Mouse (Mus musculus) kidney, embryonic 16.5 days (tissue): ENCODE results near the gene Cul4b. TPM values are rescaled to one million over a fixed set of nuclear protein-coding genes. Genes with fewer than 3 reads are reported as not detected.

ENCODE experiments used
- ATAC-seq: fragments of 200-750 bp; cut with Nextera tagmentation; 2 replicates; pipeline ENCODE4 v1.8.0; 2017; ENCODE audit warnings: moderate TSS enrichment; ENCODE audit not compliant: low FRiP score, low TSS enrichment
- H3K27ac ChIP-seq: fragments of 300-500 bp; sonication (generic); 2 replicates; pipeline ENCODE4 v1.5.1; 2014; ENCODE audit warnings: low read length
- H3K27me3 ChIP-seq: fragments of 300-500 bp; sonication (generic); 2 replicates; pipeline ENCODE4 v1.6.1; 2014; ENCODE audit warnings: low read length, control low read depth, mixed read lengths; ENCODE audit not compliant: insufficient read depth
- H3K36me3 ChIP-seq: fragments of 300-500 bp; sonication (generic); 2 replicates; pipeline ENCODE4 v1.6.1; 2014; ENCODE audit warnings: low read length, control low read depth, mixed read lengths; ENCODE audit not compliant: insufficient read depth
- H3K4me1 ChIP-seq: fragments of 300-500 bp; sonication (generic); 2 replicates; pipeline ENCODE4 v1.6.1; 2014; ENCODE audit warnings: low read length, control low read depth, mixed read lengths; ENCODE audit not compliant: insufficient read depth
- H3K4me2 ChIP-seq: fragments of 300-500 bp; sonication (generic); replicated peaks from 2 replicates; pipeline ENCODE4 v1.6.1; 2014; ENCODE audit warnings: low read depth, low read length
- H3K4me3 ChIP-seq: fragments of 300-500 bp; sonication (generic); 2 replicates; pipeline ENCODE4 v1.5.1; 2014; ENCODE audit warnings: mild to moderate bottlenecking, low read length
- H3K9ac ChIP-seq: fragments of 300-500 bp; sonication (generic); replicated peaks from 2 replicates; pipeline ENCODE4 v1.6.1; 2014; ENCODE audit warnings: low read length
- H3K9me3 ChIP-seq: fragments of 300-500 bp; sonication (generic); 2 replicates; pipeline ENCODE4 v1.6.1; 2016; ENCODE audit warnings: low read length, control low read depth
- WGBS: fragments of 180-500 bp; shearing (Covaris S2); extraction: QIAGEN DNeasy Blood & Tissue Kit; methylation state at CpG from one replicate; pipeline ENCODE4 v1.1.7; 2014; 5-methylcytosine and 5-hydroxymethylcytosine counted together
- polyA plus RNA-seq: library from polyadenylated mRNA; unstranded; fragments of >200 nt; fragmentation: Nextera tagmentation; extraction: Ambion mirVana; gene quantifications from 2 replicates; pipeline ENCODE4 v1.2.1, GENCODE M21; 2015

Cul4b gene
- polyA plus RNA-seq: 29.1 and 31.3 TPM in 2 replicates

DNA sequence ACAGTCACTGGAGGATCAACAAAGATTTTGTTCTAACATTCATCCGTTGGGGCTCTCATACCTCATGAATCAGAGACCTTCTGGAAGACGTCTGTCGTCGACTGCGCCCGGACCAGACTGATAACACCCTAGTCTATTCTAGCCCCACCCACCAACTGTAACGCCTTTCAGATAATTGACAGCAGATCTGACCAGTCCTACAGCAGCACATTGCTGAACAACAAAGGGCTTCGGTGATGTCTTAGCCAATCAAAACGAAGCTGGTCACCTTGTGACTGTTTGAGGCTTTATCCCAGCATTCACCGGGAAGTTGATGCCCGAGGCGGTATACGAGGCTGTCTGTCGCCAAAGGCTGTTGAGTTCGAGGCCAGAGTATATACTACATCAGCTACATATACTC is at the start of gene Cul4b:
TSS of gene Cul4b (minus strand) at position 119 of the 400 bp plus-strand sequence.
- no peaks in the 10 kb centered on the region for H3K9me3 ChIP-seq
- ATAC-seq: no peak
- WGBS: 86% methylated on average over 15 of the region's 15 CpGs
- no peak within 1 kb of the TSS for H3K4me2 ChIP-seq
- H3K27me3 ChIP-seq: no peaks in the 10 kb centered on the region
- no peak within 1 kb of the TSS for H3K9ac ChIP-seq
- no peak within 1 kb of the TSS for H3K27ac ChIP-seq
- no peak within 1 kb of the TSS for H3K4me3 ChIP-seq
- no peaks in the 10 kb centered on the region for H3K4me1 ChIP-seq
- no peaks in the 10 kb centered on the region for H3K36me3 ChIP-seq

DNA sequence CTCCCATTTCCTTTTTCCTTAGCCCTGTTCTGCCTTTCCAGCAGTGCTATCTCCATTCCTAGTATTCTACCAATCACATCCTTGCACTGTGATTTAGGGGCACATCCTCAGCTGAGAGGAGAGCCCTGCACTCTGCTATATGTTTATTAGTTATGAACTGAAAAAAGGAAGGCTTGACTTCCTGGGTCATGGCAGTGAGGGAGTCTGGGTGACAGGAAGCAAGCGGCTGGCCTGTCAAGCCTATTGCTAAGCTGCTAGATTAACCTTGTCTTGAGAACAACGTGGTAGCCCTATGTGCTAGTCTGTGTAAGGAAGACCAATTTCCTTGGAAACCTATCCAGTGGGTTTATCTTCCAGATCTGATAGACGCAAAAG is 25.0 kb upstream of the Cul4b start:
- Histone ChIP-seq H3K27ac (peak overlapping the region; percentile 88), H3K36me3 (0 out of 2 replicates have a peak, but pooled peaks cover 2% of the 10 kb centered on the region), H3K4me1 (no peaks in the 10 kb centered on the region), H3K9me3 (no peaks in the 10 kb centered on the region), H3K9ac (peak overlapping the region; percentile 66), H3K27me3 (no peaks in the 10 kb centered on the region), H3K4me2 (peak overlapping the region; percentile 60), H3K4me3 (peak overlapping the region; percentile 59)
- peak; percentile 68 for ATAC-seq
- WGBS: 22% methylated on average over 3 of the region's 3 CpGs

DNA sequence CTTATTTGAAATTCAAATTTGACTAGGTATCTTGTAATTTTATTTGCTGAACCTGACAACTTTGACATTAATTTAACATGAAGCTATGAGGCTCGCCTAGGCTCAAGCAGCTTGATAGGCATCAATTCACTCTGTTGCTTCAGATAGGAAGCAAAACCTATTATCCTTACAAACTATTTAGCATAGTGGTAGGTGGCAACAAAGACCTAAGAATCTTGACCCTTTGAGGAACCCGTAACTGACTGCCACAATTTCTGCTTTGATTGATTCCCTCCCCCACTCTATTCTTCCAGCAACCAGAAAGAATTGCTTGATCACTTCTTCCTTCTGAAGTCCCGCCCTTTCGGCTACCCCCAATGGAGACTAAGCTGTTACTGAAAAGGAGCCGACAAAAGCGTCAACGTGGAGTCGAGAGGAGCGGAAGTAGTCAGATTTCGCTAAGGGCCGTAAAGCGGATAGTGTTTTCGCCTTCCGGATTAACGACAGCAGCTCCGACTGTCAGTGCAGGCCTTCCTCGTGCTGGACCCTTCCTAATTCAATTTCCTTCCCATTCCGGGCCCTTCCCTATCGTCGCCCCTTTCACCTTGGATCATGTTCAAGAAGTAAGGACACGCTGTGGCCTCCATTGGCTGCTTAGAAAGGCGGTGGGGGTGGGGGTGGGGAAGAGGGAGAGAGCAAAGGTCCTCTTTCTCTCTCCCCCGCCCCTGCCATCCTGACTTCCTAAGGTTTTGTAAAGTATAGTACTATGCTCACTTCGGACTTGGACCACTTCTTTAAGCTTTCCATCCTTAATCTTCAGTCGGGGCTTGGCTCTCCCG is 24.4 kb upstream of the Cul4b start, which contains the start of gene Mcts1:
TSS of gene Mcts1 (plus strand) at position 402 of the 818 bp plus-strand sequence.
- peak within 1 kb of the TSS; percentile 66 for H3K9ac ChIP-seq

DNA sequence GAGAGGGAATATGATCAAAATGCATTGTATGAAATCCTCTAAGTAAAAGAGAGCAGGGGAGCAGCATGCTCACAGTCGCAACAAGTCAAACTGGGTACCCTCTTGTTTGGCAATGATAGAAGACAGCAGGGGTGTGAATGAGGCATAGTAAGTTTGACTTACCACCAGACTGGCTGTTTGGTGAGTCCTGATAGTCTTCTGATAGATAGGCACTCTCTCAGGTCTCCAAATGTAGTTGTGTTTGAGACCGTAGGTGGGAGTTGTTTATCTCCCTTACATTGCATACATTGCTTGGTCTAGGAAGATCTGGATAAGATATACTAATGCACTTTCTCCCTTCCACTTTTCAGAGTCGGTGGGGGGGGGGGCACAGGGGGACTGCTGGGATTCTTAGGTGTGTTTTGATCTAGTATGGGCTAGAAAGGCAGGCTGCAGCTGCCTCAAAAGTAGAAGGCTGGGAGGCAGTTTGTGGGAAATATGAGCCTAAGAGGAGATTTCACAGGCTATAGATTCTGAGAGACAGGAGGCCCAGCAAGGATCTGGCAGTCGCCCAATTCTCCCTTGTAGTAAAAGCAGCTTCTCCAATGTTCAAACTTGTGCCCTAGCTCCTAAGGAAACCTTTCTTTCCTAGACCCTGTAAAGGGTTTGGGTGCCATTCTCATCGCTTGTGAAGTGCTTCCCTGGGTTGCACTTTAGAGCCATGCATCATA is 17.3 kb upstream of the Cul4b start:
- 52% methylated on average over 5 of the region's 5 CpGs for WGBS
- Histone ChIP-seq H3K27me3 (no peaks in the 10 kb centered on the region), H3K27ac (0 out of 2 replicates have a peak overlapping the region, but pooled peaks have one; percentile 46), H3K9ac (no peak overlapping the region), H3K4me2 (no peak overlapping the region), H3K36me3 (no peaks in the 10 kb centered on the region), H3K4me1 (no peaks in the 10 kb centered on the region; the same call in 1 of the 2 replicates), H3K9me3 (no peaks in the 10 kb centered on the region), H3K4me3 (no peak overlapping the region)
- ATAC-seq: no peak

More for the DNA sequence above, 24.4 kb upstream of the Cul4b start, which contains the start of gene Mcts1:
- H3K9me3 ChIP-seq: no peaks in the 10 kb centered on the region
- H3K27ac ChIP-seq: peak within 1 kb of the TSS; percentile 88
- 21% methylated on average over 26 of the region's 26 CpGs for WGBS
- H3K4me3 ChIP-seq: peak within 1 kb of the TSS; percentile 59
- no peaks in the 10 kb centered on the region for H3K27me3 ChIP-seq
- peak; percentile 86 for ATAC-seq
- H3K4me2 ChIP-seq: peak within 1 kb of the TSS; percentile 60
- H3K4me1 ChIP-seq: no peaks in the 10 kb centered on the region
- no peaks in the 10 kb centered on the region for H3K36me3 ChIP-seq

DNA sequence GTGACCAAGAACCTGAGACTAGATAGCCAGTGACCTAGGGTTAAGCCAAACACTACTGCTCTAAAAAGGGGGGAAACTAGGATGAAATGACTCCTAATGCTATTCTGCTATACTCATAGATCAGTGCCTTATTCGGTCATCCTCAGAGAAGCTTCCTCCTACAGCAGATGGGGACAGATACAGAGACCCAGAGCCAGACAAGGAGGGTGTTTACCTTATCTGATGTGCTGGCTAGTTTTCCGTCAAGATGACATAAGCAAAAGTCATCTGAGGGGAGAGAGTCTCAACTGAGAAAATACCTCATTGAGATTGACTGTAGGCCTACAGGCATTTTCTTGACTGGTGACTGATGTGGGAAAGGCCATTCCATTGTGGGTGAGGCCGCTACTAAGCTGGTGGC is 15.8 kb upstream of the Cul4b start:
- H3K27ac ChIP-seq: no peak overlapping the region
- no peaks in the 10 kb centered on the region for H3K27me3 ChIP-seq
- H3K4me2 ChIP-seq: no peak overlapping the region
- no peaks in the 10 kb centered on the region for H3K36me3 ChIP-seq
- 91% methylated on average over 3 of the region's 3 CpGs for WGBS
- H3K4me1 ChIP-seq: no peaks in the 10 kb centered on the region; the same call in 1 of the 2 replicates
- ATAC-seq: no peak
- H3K4me3 ChIP-seq: no peak overlapping the region
- no peak overlapping the region for H3K9ac ChIP-seq
- no peaks in the 10 kb centered on the region for H3K9me3 ChIP-seq

DNA sequence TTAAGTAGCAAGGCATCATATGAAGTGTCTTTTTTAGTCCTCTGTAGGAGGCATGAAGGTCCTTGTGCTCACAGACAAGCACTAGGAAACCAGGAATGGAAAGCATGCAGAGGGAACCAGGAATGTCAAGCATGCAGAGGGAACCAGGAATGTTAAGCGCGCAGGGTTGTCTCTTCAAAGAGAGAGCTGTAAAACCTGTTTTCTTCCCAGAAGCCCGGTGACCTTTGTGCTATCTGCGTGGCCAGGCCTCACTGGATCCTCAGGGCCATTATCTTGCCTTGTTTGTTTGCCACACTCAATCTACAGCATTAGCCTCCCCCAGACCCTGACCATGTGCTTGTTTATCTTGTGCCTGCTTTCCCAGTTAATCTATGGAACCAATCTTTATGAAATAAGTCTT is 13.8 kb upstream of the Cul4b start:
- 43% methylated on average over 4 of the region's 4 CpGs for WGBS
- Histone ChIP-seq H3K9ac (no peak overlapping the region), H3K4me3 (no peak overlapping the region), H3K4me2 (no peak overlapping the region), H3K36me3 (no peaks in the 10 kb centered on the region), H3K9me3 (no peaks in the 10 kb centered on the region), H3K27me3 (no peaks in the 10 kb centered on the region), H3K4me1 (no peaks in the 10 kb centered on the region; the same call in 1 of the 2 replicates), H3K27ac (no peak overlapping the region)
- ATAC-seq: no peak

DNA sequence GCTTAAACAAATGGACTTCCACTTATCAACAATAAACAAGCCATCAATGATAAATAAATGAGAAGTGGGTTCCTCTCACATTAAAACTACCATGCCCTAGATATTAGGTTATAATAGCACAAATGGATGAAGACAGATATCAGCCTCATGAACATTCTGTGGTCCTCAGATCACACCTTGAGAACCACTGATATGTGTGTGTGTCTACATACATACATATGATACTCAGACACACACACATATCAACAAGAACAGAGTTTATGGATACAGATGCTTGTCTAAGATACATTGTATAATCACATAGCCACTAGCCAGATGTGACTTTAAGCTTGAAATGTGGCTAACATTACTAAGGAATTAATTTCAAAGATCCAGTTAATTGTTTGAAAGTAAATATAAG is 7.3 kb upstream of the Cul4b start:
- Histone ChIP-seq H3K4me3 (no peak overlapping the region), H3K27me3 (no peaks in the 10 kb centered on the region), H3K4me2 (no peak overlapping the region), H3K9me3 (no peaks in the 10 kb centered on the region), H3K9ac (no peak overlapping the region), H3K36me3 (no peaks in the 10 kb centered on the region), H3K4me1 (no peaks in the 10 kb centered on the region), H3K27ac (no peak overlapping the region)
- ATAC-seq: no peak

DNA sequence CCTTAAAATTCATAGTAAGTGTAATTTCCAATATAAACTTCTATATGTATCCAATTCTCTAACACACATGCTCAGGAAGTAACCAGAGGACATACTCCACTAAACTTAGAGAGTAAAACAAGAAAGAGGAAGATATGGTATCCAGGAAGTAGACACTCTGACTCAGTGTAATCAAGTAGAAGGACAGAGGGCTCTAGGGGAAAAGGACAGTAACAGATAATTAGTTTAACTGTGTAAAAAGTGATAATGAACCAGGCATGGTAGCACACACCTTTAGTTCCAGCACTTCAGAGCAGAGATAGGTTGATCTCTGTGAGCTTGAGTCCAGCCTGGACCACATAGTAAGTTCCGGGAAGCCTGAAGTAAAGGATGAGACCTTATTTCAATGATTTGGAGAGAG is 5.1 kb upstream of the Cul4b start:
- no peaks in the 10 kb centered on the region for H3K36me3 ChIP-seq
- H3K4me2 ChIP-seq: no peak overlapping the region
- H3K9ac ChIP-seq: no peak overlapping the region
- no peak overlapping the region for H3K27ac ChIP-seq
- H3K27me3 ChIP-seq: no peaks in the 10 kb centered on the region
- H3K9me3 ChIP-seq: no peaks in the 10 kb centered on the region
- H3K4me1 ChIP-seq: no peaks in the 10 kb centered on the region
- WGBS: 93% methylated on average over 1 of the region's 1 CpGs
- ATAC-seq: no peak
- no peak overlapping the region for H3K4me3 ChIP-seq

DNA sequence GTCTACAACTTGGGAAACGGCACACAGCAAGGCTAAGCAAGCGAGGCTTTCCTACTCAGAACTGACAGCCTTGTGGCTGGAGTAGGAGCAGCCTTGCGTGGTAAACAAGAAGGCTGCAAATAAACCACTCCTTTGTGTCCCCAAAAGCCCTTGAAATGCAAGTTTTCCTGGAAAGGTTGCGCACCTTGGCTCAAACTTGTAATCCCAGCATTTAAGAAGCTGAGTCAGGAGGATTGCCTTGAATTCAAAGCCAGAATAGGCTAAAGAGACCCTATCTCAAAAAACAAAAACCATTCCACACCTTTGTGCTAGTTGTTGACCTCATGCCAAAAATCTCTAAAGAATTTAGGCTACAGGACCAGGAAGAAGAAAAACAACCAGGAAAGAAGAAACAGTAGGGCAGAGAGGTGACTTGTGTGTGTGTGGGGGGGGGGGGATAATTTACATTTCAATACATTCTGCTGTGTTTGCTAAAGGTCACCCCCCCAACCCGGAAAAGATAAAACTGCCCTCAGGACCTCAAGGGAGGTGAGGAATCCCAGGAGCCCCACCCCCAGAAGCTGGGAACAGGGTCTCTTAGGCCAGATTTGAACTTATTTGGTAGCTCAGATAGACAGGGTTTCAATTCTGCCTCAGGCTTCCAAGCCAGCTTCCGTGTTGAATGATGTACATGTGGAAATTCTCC is 9.3 kb downstream of the Cul4b start:
- H3K27me3 ChIP-seq: no peaks in the 10 kb centered on the region
- no peak overlapping the region for H3K9ac ChIP-seq
- no peak overlapping the region for H3K4me3 ChIP-seq
- H3K4me2 ChIP-seq: no peak overlapping the region
- no peak overlapping the region for H3K27ac ChIP-seq
- WGBS: 70% methylated on average over 6 of the region's 6 CpGs
- no peaks in the 10 kb centered on the region for H3K9me3 ChIP-seq
- H3K4me1 ChIP-seq: 0 out of 2 replicates have a peak, but pooled peaks cover 2% of the 10 kb centered on the region
- ATAC-seq: no peak
- H3K36me3 ChIP-seq: no peaks in the 10 kb centered on the region
